20 mouse cellular contexts compared by ENCODE assay signal in the genomic region with DNA sequence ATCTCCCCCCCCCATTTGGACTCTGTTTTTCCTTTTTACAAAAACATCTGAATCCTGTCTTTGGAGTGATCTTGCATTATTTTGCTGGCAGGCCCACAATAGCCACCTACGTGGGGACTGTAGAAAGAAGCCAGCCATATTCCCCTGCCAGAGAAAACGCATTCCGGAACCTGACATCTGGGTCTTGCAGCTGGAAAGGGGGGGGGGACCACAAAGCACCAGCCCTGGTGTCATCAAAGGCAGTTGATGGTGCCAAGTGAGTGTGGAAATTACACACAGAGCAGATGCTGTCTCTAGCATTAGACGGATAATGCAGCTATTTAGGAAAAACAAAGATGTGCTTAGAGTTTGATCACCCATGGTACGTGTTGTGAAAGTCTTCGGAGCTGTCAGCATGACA. TPM values are rescaled to one million over a fixed set of nuclear protein-coding genes. Genes with fewer than 3 reads are reported as not detected.
A peak's percentile ranks its signal among the peaks of the same experiment; 100 is the strongest.
DNase-seq lines count a peak whose midpoint lies in the region; ATAC-seq and TF ChIP-seq lines count a peak whose summit lies in the region.
"Had no signal": no experiment of that assay in that cellular context is flagged by ENCODE, and none has a peak within 500 bp of the region (broad histone marks: within the 10 kb centered on the region; RNA-seq: fewer than 3 reads in every experiment).

No protein-coding gene starts in this region.

- WGBS in forebrain, embryonic 11.5 days: 65% methylated on average over 6 of the region's 6 CpGs
- WGBS in forebrain, embryonic 10.5 days: 81% methylated on average over 6 of the region's 6 CpGs
- WGBS in lung, adult 2 months: 89% methylated on average over 6 of the region's 6 CpGs
- 61% methylated on average over 6 of the region's 6 CpGs for WGBS in forebrain, embryonic 12.5 days
- WGBS in hindbrain, embryonic 16.5 days: 55% methylated on average over 6 of the region's 6 CpGs
- 82% methylated on average over 6 of the region's 6 CpGs for WGBS in kidney, adult 2 months

- H3K27ac ChIP-seq in forebrain, embryonic 11.5 days (ENCODE audit: low read depth, low read length): no peak overlapping the region
- H3K27ac ChIP-seq in forebrain, embryonic 10.5 days: no peak overlapping the region
- H3K27ac ChIP-seq in forebrain, embryonic 12.5 days: no peak overlapping the region
- H3K27ac ChIP-seq in hindbrain, embryonic 16.5 days (ENCODE audit: low read depth, low read length): 0 out of 2 replicates have a peak overlapping the region, but pooled peaks have one; percentile 10
- no peak overlapping the region for H3K27ac ChIP-seq in layer of hippocampus, adult 2 months
- no peak overlapping the region for H3K27ac ChIP-seq in kidney, adult 2 months (ENCODE audit: insufficient read depth, low read depth, low read length)
- H3K27ac ChIP-seq: gastrocnemius, adult 2 months; heart, adult 2 months; limb, embryonic 13.5 days; liver, embryonic 15.5 days; macrophage had no signal

- ATAC-seq in forebrain, embryonic 11.5 days (replicated peaks; ENCODE audit: low FRiP score): peak; percentile 21; the same call in 1 of the 2 replicates
- 0 out of 2 replicates have a peak, but pooled peaks have one; percentile 23 for ATAC-seq in forebrain, embryonic 12.5 days (ENCODE audit: low FRiP score)
- peak; percentile 28; the same call in 1 of the 2 replicates for ATAC-seq in hindbrain, embryonic 16.5 days

- H3K36me3 ChIP-seq in forebrain, embryonic 11.5 days (ENCODE audit: control insufficient read depth, insufficient read depth, low read length): no peaks in the 10 kb centered on the region
- no peaks in the 10 kb centered on the region for H3K36me3 ChIP-seq in forebrain, embryonic 10.5 days (replicated peaks)
- no peaks in the 10 kb centered on the region for H3K36me3 ChIP-seq in forebrain, embryonic 12.5 days (replicated peaks)
- H3K36me3 ChIP-seq in hindbrain, embryonic 16.5 days (ENCODE audit: control insufficient read depth, insufficient read depth, low read length): no peaks in the 10 kb centered on the region
- no peaks in the 10 kb centered on the region for H3K36me3 ChIP-seq in kidney, adult 2 months (ENCODE audit: control insufficient read depth, insufficient read depth, low read length)
- H3K36me3 ChIP-seq: limb, embryonic 13.5 days; liver, embryonic 15.5 days had no signal

- no peak overlapping the region for H3K4me3 ChIP-seq in forebrain, embryonic 11.5 days (ENCODE audit: low read depth, low read length)
- H3K4me3 ChIP-seq in forebrain, embryonic 10.5 days: no peak overlapping the region
- no peak overlapping the region for H3K4me3 ChIP-seq in lung, adult 2 months (replicated peaks; ENCODE audit: extremely low read depth, low read depth, low read length)
- H3K4me3 ChIP-seq in forebrain, embryonic 12.5 days (replicated peaks): no peak overlapping the region
- no peak overlapping the region for H3K4me3 ChIP-seq in hindbrain, embryonic 16.5 days (ENCODE audit: low read length)
- no peak overlapping the region for H3K4me3 ChIP-seq in layer of hippocampus, adult 2 months
- no peak overlapping the region for H3K4me3 ChIP-seq in kidney, adult 2 months (ENCODE audit: insufficient read depth, low read depth, low read length)
- H3K4me3 ChIP-seq: gastrocnemius, adult 2 months; heart, adult 2 months; limb, embryonic 13.5 days; liver, embryonic 15.5 days had no signal

- no peak for DNase-seq in forebrain, embryonic 11.5 days (ENCODE audit: low spot score)
- no peak for DNase-seq in forebrain, embryonic 10.5 days (ENCODE audit: extremely low spot score, low spot score)
- DNase-seq in lung, postnatal 10 days: peak; percentile 22
- DNase-seq in lung, adult 2 months: no peak
- DNase-seq in layer of hippocampus, adult 2 months (ENCODE audit: low spot score in 2 of 2): no peak
- no peak for DNase-seq in kidney, adult 2 months
- DNase-seq: cerebellum, adult 11-12 months; gastrocnemius, adult 2 months; heart, adult 2 months; kidney, adult 18-20 months; kidney, postnatal 25 days; layer of hippocampus, adult 9-11 months; retina, postnatal 1 day; right cerebral cortex, postnatal 4 days; thymus, postnatal 36 days had no signal

- no peak for TF ChIP-seq CTCF in lung, adult 2 months (IDR thresholded peaks at IDR 0.05; ENCODE audit: insufficient read depth, low read length)
- TF ChIP-seq CTCF in layer of hippocampus, adult 2 months (conservative IDR thresholded peaks at IDR 0.05): no peak
- no peak for TF ChIP-seq CTCF in kidney, adult 2 months (conservative IDR thresholded peaks at IDR 0.05; ENCODE audit: insufficient read depth, insufficient read length, low read depth, low read length)

- H3K9ac ChIP-seq in forebrain, embryonic 11.5 days (ENCODE audit: low read length): no peak overlapping the region
- no peak overlapping the region for H3K9ac ChIP-seq in forebrain, embryonic 12.5 days
- no peak overlapping the region for H3K9ac ChIP-seq in hindbrain, embryonic 16.5 days (ENCODE audit: low read depth, low read length)
- H3K9ac ChIP-seq: limb, embryonic 13.5 days; liver, embryonic 15.5 days had no signal

- H3K9me3 ChIP-seq in forebrain, embryonic 11.5 days (ENCODE audit: control insufficient read depth, low read length): no peaks in the 10 kb centered on the region
- no peaks in the 10 kb centered on the region for H3K9me3 ChIP-seq in forebrain, embryonic 10.5 days
- no peaks in the 10 kb centered on the region for H3K9me3 ChIP-seq in forebrain, embryonic 12.5 days
- 0 out of 2 replicates have a peak, but pooled peaks cover 2% of the 10 kb centered on the region for H3K9me3 ChIP-seq in hindbrain, embryonic 16.5 days (ENCODE audit: control insufficient read depth, low read length)
- H3K9me3 ChIP-seq: limb, embryonic 13.5 days; liver, embryonic 15.5 days had no signal

- H3K27me3 ChIP-seq in forebrain, embryonic 11.5 days (ENCODE audit: control insufficient read depth, insufficient read depth, low read length): no peaks in the 10 kb centered on the region
- no peaks in the 10 kb centered on the region for H3K27me3 ChIP-seq in forebrain, embryonic 10.5 days (ENCODE audit: poor library complexity, severe bottlenecking)
- H3K27me3 ChIP-seq in forebrain, embryonic 12.5 days: peaks cover 4% of the 10 kb centered on the region
- H3K27me3 ChIP-seq in hindbrain, embryonic 16.5 days (replicated peaks; ENCODE audit: control insufficient read depth, insufficient read depth, low read length): no peaks in the 10 kb centered on the region
- no peaks in the 10 kb centered on the region for H3K27me3 ChIP-seq in kidney, adult 2 months (replicated peaks; ENCODE audit: control insufficient read depth, insufficient read depth, low read length)
- H3K27me3 ChIP-seq: limb, embryonic 13.5 days; liver, embryonic 15.5 days had no signal

- peaks cover 4% of the 10 kb centered on the region; the same call in 1 of the 2 replicates for H3K4me1 ChIP-seq in forebrain, embryonic 11.5 days (replicated peaks; ENCODE audit: control insufficient read depth, insufficient read depth, low read length)
- peaks cover 23% of the 10 kb centered on the region for H3K4me1 ChIP-seq in forebrain, embryonic 10.5 days
- H3K4me1 ChIP-seq in lung, adult 2 months (ENCODE audit: control insufficient read depth, insufficient read depth, low read length): peaks cover 4% of the 10 kb centered on the region; the same call in 1 of the 2 replicates
- peaks cover 16% of the 10 kb centered on the region for H3K4me1 ChIP-seq in forebrain, embryonic 12.5 days
- H3K4me1 ChIP-seq in hindbrain, embryonic 16.5 days (ENCODE audit: control insufficient read depth, insufficient read depth, low read depth, low read length): no peaks in the 10 kb centered on the region
- no peaks in the 10 kb centered on the region for H3K4me1 ChIP-seq in kidney, adult 2 months (ENCODE audit: control insufficient read depth, insufficient read depth, low read length)
- H3K4me1 ChIP-seq: limb, embryonic 13.5 days; liver, embryonic 15.5 days had no signal

- H3K4me2 ChIP-seq in forebrain, embryonic 11.5 days (ENCODE audit: low read depth, low read length, severe bottlenecking): no peak overlapping the region
- no peak overlapping the region for H3K4me2 ChIP-seq in forebrain, embryonic 12.5 days
- no peak overlapping the region for H3K4me2 ChIP-seq in hindbrain, embryonic 16.5 days (ENCODE audit: low read length)
- H3K4me2 ChIP-seq: limb, embryonic 13.5 days; liver, embryonic 15.5 days had no signal

- no peak for TF ChIP-seq POLR2A in lung, adult 2 months (IDR thresholded peaks at IDR 0.05; ENCODE audit: borderline replicate concordance, extremely low read depth, low read depth, low read length)
- no peak for TF ChIP-seq POLR2A in kidney, adult 2 months (IDR thresholded peaks at IDR 0.05; ENCODE audit: low read depth, low read length)

RNA-seq across cellular contexts. Expression of gene Cxcr4, which starts 46.4 kb away (rescaled TPM):
- 9.0 and 10.0 TPM in 2 replicates for polyA plus RNA-seq in forebrain, embryonic 11.5 days (2014; fragmentation: Nextera tagmentation; extraction: Ambion mirVana)
- 6.6 and 7.9 TPM in 2 replicates for polyA plus RNA-seq in forebrain, embryonic 10.5 days (2016; fragmentation: Nextera tagmentation; extraction: Ambion mirVana)
- polyA plus RNA-seq in lung, adult 2 months (2012; rRNA removed): 163 and 178 TPM in 2 replicates
- polyA plus RNA-seq in forebrain, embryonic 12.5 days (2016; fragmentation: Nextera tagmentation; extraction: Ambion mirVana): 9.5 and 10.1 TPM in 2 replicates
- polyA plus RNA-seq in hindbrain, embryonic 16.5 days (2015; fragmentation: Nextera tagmentation; extraction: Ambion mirVana): 5.9 and 8.2 TPM in 2 replicates
- 1 to 10 TPM; 6.0 to 6.7 TPM for total RNA-seq in layer of hippocampus, adult 2 months (2021)
- 12.8 and 22.4 TPM in 2 replicates for polyA plus RNA-seq in kidney, adult 2 months (2012; rRNA removed)
